Mouse (Mus musculus) limb, embryonic 12.5 days (tissue): ENCODE measurements at regions not wholly inside any gene's neighbourhood (a gene's known extent, or its start where the extent isn't known, plus 50 kb on each side); places are given as distances from the start of the nearest gene placed in this dataset.
A peak's percentile ranks its signal among the peaks of the same experiment; 100 is the strongest.

Source experiments
- ATAC-seq: fragments of 200-750 bp; cut with Nextera tagmentation; 2 replicates; pipeline ENCODE4 v1.8.0; 2017; ENCODE audit warnings: low read depth, moderate TSS enrichment; ENCODE audit not compliant: insufficient number of reproducible peaks, insufficient read depth, low FRiP score, low TSS enrichment
- H3K27ac ChIP-seq: fragments of 300-500 bp; sonication (generic); 2 replicates; pipeline ENCODE4 v1.5.1; 2016; ENCODE audit warnings: mild to moderate bottlenecking, moderate library complexity
- H3K27me3 ChIP-seq: fragments of 300-500 bp; sonication (generic); 2 replicates; pipeline ENCODE4 v1.6.1; 2016; ENCODE audit warnings: mild to moderate bottlenecking, moderate library complexity
- H3K36me3 ChIP-seq: fragments of 300-500 bp; sonication (generic); 2 replicates; pipeline ENCODE4 v1.6.1; 2016; ENCODE audit warnings: mild to moderate bottlenecking, moderate library complexity
- H3K4me1 ChIP-seq: fragments of 300-500 bp; sonication (generic); replicated peaks from 2 replicates; pipeline ENCODE4 v1.6.1; 2016
- H3K4me2 ChIP-seq: fragments of 300-500 bp; sonication (generic); 2 replicates; pipeline ENCODE4 v1.6.1; 2016; ENCODE audit warnings: mild to moderate bottlenecking, moderate library complexity
- H3K4me3 ChIP-seq: fragments of 300-500 bp; sonication (generic); replicated peaks from 2 replicates; pipeline ENCODE4 v1.5.1; 2016; ENCODE audit warnings: mild to moderate bottlenecking
- H3K9ac ChIP-seq: fragments of 300-500 bp; sonication (generic); replicated peaks from 2 replicates; pipeline ENCODE4 v1.6.1; 2016; ENCODE audit warnings: mild to moderate bottlenecking, moderate library complexity
- H3K9me3 ChIP-seq: fragments of 300-500 bp; sonication (generic); 2 replicates; pipeline ENCODE4 v1.6.1; 2016; ENCODE audit warnings: mild to moderate bottlenecking, moderate library complexity
- WGBS: fragments of 180-500 bp; shearing (Covaris S2); methylation state at CpG from one replicate; pipeline ENCODE4 v1.1.7; 2016; 5-methylcytosine and 5-hydroxymethylcytosine counted together

DNA sequence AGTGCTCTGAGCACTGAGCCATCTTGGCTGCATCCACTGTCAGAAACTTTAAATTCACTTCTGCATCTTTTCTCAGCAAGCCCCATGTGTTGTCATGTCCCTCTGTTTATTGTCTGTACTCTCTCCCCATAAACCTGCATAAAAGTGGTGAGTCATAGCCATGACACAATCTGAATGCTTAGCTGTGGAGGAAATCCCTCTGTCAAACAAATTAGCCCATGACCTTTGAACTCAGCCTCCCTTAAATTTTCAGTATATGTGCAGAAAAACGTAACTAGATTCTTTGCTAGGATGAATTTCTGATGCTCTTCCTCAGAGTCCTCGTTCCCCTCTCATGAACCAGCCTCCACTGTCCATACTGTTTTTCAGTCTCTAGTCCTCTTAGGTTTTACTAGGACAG lies 337.4 kb upstream of the Meis1 start:
- no peak overlapping the region for H3K27ac ChIP-seq
- no peak for ATAC-seq

DNA sequence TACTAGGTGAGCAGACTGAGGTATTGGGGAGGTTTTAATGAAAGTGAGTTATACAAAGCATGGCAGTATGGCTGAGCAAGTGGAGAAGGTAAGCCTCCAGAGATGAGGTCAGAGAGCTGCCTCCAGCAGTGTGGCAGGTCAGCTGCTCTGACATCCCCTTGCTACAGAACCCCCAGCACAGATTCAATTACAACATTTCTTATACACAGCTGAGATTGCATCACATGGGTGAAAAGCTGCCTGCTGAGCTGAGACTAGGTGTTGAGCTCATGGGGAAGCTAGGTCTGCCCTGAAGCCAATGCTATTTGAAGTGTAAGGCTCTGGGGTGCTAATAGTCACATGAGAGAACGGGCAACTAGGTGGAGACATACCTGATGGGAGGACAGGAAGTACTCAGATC lies 350.4 kb upstream of the Meis1 start:
- Histone ChIP-seq H3K9me3 (no peaks in the 10 kb centered on the region), H3K27me3 (no peaks in the 10 kb centered on the region), H3K36me3 (no peaks in the 10 kb centered on the region), H3K4me1 (no peaks in the 10 kb centered on the region), H3K9ac (no peak overlapping the region), H3K4me3 (no peak overlapping the region), H3K27ac (no peak overlapping the region), H3K4me2 (no peak overlapping the region)
- WGBS = 60% methylated on average over 1 of the region's 1 CpGs
- ATAC-seq = no peak

More for the DNA sequence above, 337.4 kb upstream of the Meis1 start:
- Histone ChIP-seq H3K27me3 (peaks cover 10% of the 10 kb centered on the region), H3K36me3 (no peaks in the 10 kb centered on the region), H3K4me3 (no peak overlapping the region), H3K9ac (no peak overlapping the region), H3K4me2 (no peak overlapping the region), H3K4me1 (no peaks in the 10 kb centered on the region), H3K9me3 (no peaks in the 10 kb centered on the region)
- WGBS = 57% methylated on average over 2 of the region's 2 CpGs

DNA sequence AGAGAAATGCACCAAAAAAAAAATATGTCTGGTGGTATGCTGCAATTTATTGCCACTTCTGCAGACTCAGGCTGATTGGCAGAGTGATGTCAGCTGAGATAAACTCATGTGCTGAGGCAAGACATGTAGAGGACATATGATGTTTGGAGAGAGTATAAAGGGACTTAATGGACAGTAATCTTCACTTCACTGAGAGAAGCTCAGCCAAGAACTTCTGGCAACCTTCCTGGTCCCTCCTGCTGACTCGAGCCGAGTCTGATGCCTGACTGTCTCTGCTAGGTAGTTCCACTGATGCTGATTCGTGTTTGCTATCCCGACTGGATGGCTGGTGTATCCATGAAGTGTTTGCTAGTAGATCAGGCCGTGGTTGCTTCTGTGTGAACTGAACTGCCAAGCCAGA lies 354.7 kb upstream of the Meis1 start:
- Histone ChIP-seq H3K4me2 (no peak overlapping the region), H3K4me3 (no peak overlapping the region), H3K4me1 (no peaks in the 10 kb centered on the region), H3K9me3 (no peaks in the 10 kb centered on the region), H3K27ac (no peak overlapping the region), H3K36me3 (no peaks in the 10 kb centered on the region), H3K27me3 (no peaks in the 10 kb centered on the region), H3K9ac (no peak overlapping the region)
- 81% methylated on average over 5 of the region's 5 CpGs for WGBS
- ATAC-seq = no peak

DNA sequence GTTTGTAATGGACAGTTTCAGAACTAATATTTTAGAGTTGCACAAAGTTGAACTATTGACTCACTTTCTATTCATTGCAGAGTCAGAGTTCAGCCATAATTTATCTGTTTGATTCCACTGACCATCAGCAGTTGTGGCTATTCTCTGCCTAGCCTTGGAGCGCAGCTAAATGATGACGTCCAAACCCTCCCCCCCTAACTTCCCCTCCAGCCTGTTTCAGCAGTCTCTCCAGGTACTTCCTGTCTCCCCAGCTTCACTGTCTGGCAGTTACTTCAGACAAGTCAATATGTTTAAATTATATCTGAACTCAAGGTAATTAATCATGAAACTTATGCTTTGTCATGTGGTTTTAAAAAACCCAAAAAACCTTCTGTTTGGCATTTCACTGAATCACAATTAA lies 362.1 kb upstream of the Meis1 start:
- 46% methylated on average over 2 of the region's 2 CpGs for WGBS
- Histone ChIP-seq H3K4me2 (no peak overlapping the region), H3K4me1 (no peaks in the 10 kb centered on the region), H3K27me3 (no peaks in the 10 kb centered on the region), H3K9me3 (no peaks in the 10 kb centered on the region), H3K4me3 (no peak overlapping the region), H3K27ac (no peak overlapping the region), H3K9ac (no peak overlapping the region), H3K36me3 (no peaks in the 10 kb centered on the region)
- no peak for ATAC-seq

DNA sequence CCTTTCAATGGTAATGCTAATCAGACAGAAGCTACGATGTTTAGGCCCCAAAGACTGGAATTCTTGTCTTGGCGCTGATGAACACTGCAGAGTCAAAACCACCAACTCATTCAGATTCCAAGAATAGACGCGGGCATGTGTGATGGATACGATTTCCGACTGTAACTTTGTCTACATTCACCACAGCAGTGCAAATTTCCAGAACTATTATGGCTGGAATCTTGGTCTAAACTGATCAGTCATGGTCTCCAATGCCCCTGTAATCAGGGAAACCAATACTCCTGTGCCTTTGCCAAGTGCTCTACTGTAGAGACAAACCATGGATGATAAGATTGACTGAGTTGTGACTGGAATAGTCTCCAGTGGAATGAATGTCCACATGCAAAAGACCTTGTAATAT lies 370.4 kb upstream of the Meis1 start:
- WGBS = 85% methylated on average over 6 of the region's 6 CpGs
- no peak for ATAC-seq

DNA sequence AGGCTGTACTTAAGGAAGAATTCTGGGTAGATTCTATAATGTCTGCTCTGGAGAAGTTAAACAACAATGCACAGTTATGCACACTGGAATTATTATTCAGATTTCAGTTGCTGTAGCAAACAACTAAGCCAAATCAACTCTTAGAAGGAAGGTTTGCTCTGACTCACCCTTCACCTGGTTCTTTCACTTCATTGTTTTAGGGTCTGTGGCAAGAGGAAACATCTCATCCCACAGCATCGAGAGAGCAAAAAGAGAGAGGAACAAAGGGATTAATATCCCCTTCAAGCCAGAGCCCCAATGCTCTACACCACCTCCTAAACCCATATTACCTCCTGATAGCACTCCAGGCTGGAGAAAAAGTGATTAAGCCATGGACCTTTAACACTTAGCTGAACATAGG lies 373.4 kb upstream of the Meis1 start:
- no peaks in the 10 kb centered on the region for H3K4me1 ChIP-seq
- no peaks in the 10 kb centered on the region for H3K9me3 ChIP-seq
- no peak overlapping the region for H3K4me2 ChIP-seq
- H3K36me3 ChIP-seq = no peaks in the 10 kb centered on the region
- no peak for ATAC-seq
- H3K27me3 ChIP-seq = no peaks in the 10 kb centered on the region
- H3K9ac ChIP-seq = no peak overlapping the region
- 68% methylated on average over 1 of the region's 1 CpGs for WGBS
- H3K4me3 ChIP-seq = no peak overlapping the region
- no peak overlapping the region for H3K27ac ChIP-seq

More for the DNA sequence above, 370.4 kb upstream of the Meis1 start:
- Histone ChIP-seq H3K9me3 (no peaks in the 10 kb centered on the region), H3K27ac (no peak overlapping the region), H3K4me1 (no peaks in the 10 kb centered on the region), H3K9ac (no peak overlapping the region), H3K4me2 (no peak overlapping the region), H3K4me3 (no peak overlapping the region), H3K36me3 (no peaks in the 10 kb centered on the region), H3K27me3 (no peaks in the 10 kb centered on the region)

DNA sequence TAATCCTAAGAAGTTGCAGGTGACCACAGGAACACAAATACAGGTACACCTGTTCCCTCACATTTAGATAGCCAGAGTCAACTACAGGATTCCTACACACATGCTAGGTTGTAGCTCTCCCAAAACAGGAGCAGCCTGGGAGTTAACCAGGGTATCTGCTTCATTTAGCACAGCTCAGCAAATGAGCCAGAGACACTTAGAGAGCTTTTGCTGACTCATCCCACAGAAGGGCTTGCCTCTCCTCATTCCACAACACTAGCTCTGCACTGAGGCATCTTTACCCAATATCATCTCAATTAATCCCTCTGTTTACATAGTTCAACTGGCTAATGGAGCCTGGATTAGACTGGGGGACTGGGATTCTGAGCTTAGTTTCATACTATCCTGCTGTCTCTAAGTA lies 375.6 kb upstream of the Meis1 start:
- H3K27ac ChIP-seq = no peak overlapping the region
- no peaks in the 10 kb centered on the region for H3K36me3 ChIP-seq
- no peak overlapping the region for H3K4me3 ChIP-seq
- no peaks in the 10 kb centered on the region for H3K9me3 ChIP-seq
- H3K27me3 ChIP-seq = no peaks in the 10 kb centered on the region
- H3K4me2 ChIP-seq = no peak overlapping the region
- ATAC-seq = no peak
- H3K4me1 ChIP-seq = no peaks in the 10 kb centered on the region
- H3K9ac ChIP-seq = no peak overlapping the region

DNA sequence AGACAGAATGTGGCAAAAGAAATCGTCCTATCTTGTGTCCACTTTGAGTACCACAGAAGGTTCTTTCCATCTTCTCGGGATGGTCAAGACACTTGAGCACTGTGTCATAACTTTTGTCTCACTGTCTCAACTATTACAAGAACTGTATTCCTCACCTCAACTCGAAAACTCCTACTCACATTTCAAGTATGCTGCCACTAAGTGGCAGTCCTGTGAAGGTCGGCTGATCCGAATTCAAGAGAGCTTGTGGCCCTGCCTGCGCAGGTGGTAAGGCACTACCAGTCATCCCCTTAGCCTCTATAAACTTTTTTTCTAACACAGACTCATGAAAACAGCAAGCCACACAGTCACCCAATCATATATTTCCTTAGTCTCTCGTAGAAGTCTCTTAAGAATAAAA lies 381.6 kb upstream of the Meis1 start:
- Histone ChIP-seq H3K27me3 (no peaks in the 10 kb centered on the region), H3K27ac (no peak overlapping the region), H3K9ac (no peak overlapping the region), H3K4me3 (no peak overlapping the region), H3K4me1 (no peaks in the 10 kb centered on the region), H3K36me3 (no peaks in the 10 kb centered on the region), H3K9me3 (no peaks in the 10 kb centered on the region), H3K4me2 (no peak overlapping the region)
- ATAC-seq = no peak
- WGBS = 83% methylated on average over 7 of the region's 7 CpGs

DNA sequence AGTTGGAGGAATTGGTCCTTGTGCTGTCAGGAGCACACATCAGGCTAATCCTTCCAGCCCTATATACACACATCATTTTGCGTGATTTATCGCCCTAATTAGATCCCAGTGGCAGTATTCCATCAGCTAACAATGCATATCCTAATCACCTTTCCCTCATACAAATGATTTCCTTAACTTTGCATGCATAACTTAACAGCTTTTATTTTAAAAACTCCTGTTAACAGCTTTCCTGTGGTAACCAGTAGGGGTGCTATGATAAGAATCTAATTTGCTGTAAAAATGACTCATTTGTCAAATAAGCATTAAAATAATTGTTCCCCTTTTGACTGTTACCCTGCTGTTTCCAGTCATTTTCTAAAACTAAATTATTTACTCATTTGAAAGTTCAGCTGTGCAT lies 401.4 kb upstream of the Meis1 start:
- Histone ChIP-seq H3K9me3 (no peaks in the 10 kb centered on the region), H3K4me2 (no peak overlapping the region), H3K4me1 (peaks cover 14% of the 10 kb centered on the region), H3K27me3 (peaks cover 4% of the 10 kb centered on the region; the same call in 1 of the 2 replicates), H3K4me3 (no peak overlapping the region), H3K36me3 (no peaks in the 10 kb centered on the region), H3K27ac (no peak overlapping the region), H3K9ac (no peak overlapping the region)
- no peak for ATAC-seq
- WGBS = 83% methylated on average over 2 of the region's 2 CpGs

DNA sequence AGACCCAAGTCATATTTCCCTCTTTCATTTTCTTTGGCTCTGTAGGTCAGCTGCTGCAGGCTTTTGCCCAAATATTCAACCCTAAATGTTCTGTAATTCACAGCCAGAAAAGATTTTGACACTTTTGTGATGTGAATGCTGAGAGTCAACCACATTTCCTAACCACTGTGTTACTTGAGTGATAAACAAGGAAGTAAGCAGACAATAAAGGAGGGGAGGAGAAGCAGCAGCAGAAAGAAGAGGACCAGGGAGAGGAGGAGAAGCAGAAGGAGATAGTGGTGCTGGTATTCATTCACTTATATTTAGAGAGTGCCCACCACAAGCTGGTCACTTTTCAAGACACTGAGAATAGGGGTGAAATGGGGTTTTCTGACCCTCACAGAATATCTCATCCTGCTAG lies 404.5 kb upstream of the Meis1 start:
- Histone ChIP-seq H3K9ac (no peak overlapping the region), H3K36me3 (no peaks in the 10 kb centered on the region), H3K4me2 (peak overlapping the region; percentile 45), H3K4me3 (no peak overlapping the region), H3K9me3 (no peaks in the 10 kb centered on the region), H3K4me1 (peaks cover 22% of the 10 kb centered on the region), H3K27me3 (peaks cover 7% of the 10 kb centered on the region; the same call in 1 of the 2 replicates), H3K27ac (no peak overlapping the region)
- no peak for ATAC-seq

DNA sequence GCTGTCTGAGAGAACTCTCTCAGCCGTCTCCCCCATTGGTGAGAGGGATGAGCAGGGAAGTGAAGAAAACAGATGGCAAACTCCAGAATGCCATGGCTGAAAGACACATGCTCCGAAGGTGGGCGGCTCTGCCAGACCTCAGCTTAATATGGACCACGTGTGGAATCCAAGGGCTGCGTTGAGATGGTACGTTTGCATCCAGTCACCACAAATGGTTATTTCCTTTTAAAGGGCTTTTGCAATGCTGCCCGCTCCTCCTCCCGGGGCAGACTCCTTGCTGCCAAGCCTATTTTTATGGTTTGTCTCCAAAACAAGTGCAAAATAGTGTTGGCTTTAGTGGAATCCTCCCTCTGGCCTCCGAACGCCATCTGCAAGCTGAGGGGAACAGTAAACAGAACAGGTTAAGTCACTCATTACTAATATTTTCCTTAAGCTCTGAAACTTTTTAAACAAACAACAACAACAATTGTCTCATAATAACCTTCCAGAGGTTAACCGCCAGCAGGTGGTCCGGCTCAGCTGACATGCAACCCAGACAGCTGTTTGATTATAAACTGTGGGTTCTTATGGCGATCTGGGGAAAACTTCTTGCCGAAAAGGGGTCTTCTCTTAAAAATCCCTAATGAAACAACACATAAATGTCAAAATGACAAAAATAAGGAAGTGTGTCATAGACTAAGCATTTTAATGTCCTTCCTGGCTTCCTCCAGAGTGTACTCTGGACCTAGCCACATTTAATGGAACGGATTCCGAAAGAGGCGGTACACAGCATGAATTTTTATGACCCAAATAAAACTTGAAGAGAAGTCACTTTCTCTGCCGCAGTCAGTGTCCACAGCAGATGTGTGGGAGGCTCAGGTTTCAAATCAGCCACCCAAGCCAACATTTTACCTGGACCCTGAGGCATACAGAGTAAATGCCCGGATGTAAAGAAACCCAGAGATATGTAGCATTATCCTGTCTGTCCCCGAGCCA lies 405.3 kb upstream of the Meis1 start:
- H3K4me2 ChIP-seq = peak overlapping the region; percentile 45
- H3K9ac ChIP-seq = no peak overlapping the region
- H3K36me3 ChIP-seq = no peaks in the 10 kb centered on the region
- H3K9me3 ChIP-seq = no peaks in the 10 kb centered on the region
- 0 out of 2 replicates have a peak overlapping the region, but pooled peaks have one; percentile 7 for H3K4me3 ChIP-seq
- peak overlapping the region; percentile 5; the same call in 1 of the 2 replicates for H3K27ac ChIP-seq
- 5% methylated on average over 20 of the region's 20 CpGs for WGBS
- peak; percentile 73; the same call in 1 of the 2 replicates for ATAC-seq
- H3K27me3 ChIP-seq = peaks cover 6% of the 10 kb centered on the region; the same call in 1 of the 2 replicates
- peaks cover 22% of the 10 kb centered on the region for H3K4me1 ChIP-seq

DNA sequence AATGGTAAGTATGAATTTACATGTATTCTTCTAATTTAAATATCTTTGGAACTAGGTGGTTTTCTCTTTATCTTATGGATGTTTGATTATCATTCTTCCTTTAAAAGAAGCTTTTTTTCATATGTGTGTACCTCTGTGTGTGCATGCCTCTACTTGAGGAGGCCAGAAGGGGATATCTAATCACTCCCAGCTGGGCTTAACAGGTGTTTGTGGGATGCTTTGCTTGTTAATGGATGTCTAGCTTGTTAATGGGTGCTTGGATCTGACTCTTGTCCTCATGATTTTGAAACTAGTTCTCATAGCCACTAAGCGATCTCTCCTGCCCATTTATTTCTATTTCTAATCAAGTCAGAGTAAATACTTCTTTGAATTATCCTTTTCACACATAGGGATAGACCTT lies 408.8 kb upstream of the Meis1 start:
- Histone ChIP-seq H3K27me3 (peaks cover 3% of the 10 kb centered on the region; the same call in 1 of the 2 replicates), H3K27ac (no peak overlapping the region), H3K4me3 (no peak overlapping the region), H3K4me2 (no peak overlapping the region), H3K9me3 (no peaks in the 10 kb centered on the region), H3K9ac (no peak overlapping the region), H3K4me1 (peaks cover 22% of the 10 kb centered on the region), H3K36me3 (no peaks in the 10 kb centered on the region)
- no peak for ATAC-seq
- 76% methylated on average over 1 of the region's 1 CpGs for WGBS
